Mouse (Mus musculus): ENCODE data around the gene Syt7. TPM values are rescaled to one million over a fixed set of nuclear protein-coding genes. Genes with fewer than 3 reads are reported as not detected.

Gene Syt7
- polyA plus RNA-seq, 1 experiment from 2014 or later, result 10.3 TPM

DNA sequence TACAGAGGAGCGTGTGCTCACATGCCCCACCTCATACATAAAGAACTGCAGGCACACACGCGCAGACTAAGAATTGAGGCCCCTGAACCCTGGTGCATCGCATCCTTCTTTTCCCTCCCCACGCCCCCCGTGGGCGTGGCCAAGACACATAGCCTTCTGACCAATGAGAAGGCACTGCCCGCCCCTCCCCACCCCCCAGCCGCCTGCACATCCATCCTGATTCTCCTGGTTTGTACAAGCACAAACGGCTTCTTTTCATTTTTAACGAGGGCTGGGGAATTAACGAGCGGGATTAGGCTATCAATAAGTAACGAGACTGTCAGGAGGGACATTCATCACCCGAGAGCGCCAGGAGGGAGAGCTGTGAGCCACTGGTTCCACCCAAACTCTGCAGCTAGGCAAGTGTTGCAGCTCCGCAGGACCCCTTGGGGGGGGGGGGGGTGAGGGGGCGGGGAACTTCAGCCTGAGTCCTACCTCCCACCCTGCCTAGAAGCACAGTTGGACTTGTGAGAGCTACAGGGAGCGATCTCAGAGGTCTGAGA, 24.9 kb downstream of the Syt7 start:
- peak; percentile 79 for ATAC-seq
- Histone ChIP-seq H3K9me3 (ENCODE audit: control insufficient read depth, low read length) (no peaks in the 10 kb centered on the region), H3K36me3 (ENCODE audit: control insufficient read depth, insufficient read depth, low read length) (peaks cover 5% of the 10 kb centered on the region; the same call in 1 of the 2 replicates), H3K27me3 (replicated peaks; ENCODE audit: control insufficient read depth, insufficient read depth, low read length) (no peaks in the 10 kb centered on the region), H3K4me3 (ENCODE audit: low read length) (peak overlapping the region; percentile 29), H3K4me2 (ENCODE audit: low read length) (peak overlapping the region; percentile 59), H3K27ac (ENCODE audit: low read depth, low read length) (no peak overlapping the region), H3K9ac (ENCODE audit: low read depth, low read length) (peak overlapping the region; percentile 31; the same call in 1 of the 2 replicates), H3K4me1 (ENCODE audit: control insufficient read depth, insufficient read depth, low read depth, low read length) (peaks cover 20% of the 10 kb centered on the region)
- 1% methylated on average over 17 of the region's 19 CpGs for whole genome bisulfite sequencing

DNA sequence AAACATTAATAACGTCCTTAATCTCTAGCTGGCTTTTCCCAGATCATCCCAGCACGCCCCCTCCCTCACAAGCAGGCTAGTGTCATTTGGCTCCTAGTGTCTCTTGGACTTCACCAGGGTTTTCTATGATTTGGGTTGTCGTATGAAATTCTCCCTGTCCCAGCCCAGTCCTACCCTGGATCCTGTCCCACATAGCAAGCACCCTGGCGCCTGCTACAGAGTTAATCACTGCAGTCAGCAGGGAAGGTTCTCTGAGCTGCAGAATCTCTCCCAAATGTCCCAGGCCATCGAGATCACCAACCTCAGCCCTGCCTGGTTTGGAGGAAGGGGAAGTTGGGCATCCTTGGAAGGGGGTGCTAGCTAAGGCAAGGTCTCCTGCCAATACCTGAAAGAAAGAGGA, 26.6 kb downstream of the Syt7 start:
- H3K4me1 ChIP-seq (ENCODE audit: control insufficient read depth, insufficient read depth, low read depth, low read length), result peaks cover 18% of the 10 kb centered on the region
- no peak overlapping the region for H3K4me3 ChIP-seq (ENCODE audit: low read length)
- no peaks in the 10 kb centered on the region for H3K27me3 ChIP-seq (replicated peaks; ENCODE audit: control insufficient read depth, insufficient read depth, low read length)
- no peak overlapping the region for H3K9ac ChIP-seq (ENCODE audit: low read depth, low read length)
- H3K27ac ChIP-seq (ENCODE audit: low read depth, low read length), result no peak overlapping the region
- H3K36me3 ChIP-seq (ENCODE audit: control insufficient read depth, insufficient read depth, low read length), result peaks cover 5% of the 10 kb centered on the region; the same call in 1 of the 2 replicates
- 68% methylated on average over 5 of the region's 5 CpGs for WGBS
- no peak overlapping the region for H3K4me2 ChIP-seq (ENCODE audit: low read length)
- no peaks in the 10 kb centered on the region for H3K9me3 ChIP-seq (ENCODE audit: control insufficient read depth, low read length)
- no peak for ATAC-seq

DNA sequence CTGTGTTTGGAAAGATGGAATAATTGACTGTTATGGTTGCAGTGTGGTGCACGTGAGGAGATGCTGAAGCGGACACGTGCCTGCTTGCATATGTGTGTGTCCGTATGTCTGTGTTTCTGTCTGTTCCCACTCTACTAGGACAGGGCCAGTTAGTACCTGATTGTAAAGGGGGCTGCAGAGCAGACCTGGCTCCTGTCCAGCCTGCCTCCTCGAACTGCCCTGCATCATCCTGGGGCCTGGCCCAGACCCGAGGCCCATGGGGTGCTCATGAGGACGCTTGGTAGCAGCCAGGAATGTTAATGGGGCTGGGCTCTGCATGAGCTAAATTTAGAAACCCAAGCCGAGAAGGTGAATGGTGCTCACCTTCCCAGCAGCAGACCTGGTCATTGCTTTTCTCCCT, 28.0 kb downstream of the Syt7 start:
- Histone ChIP-seq H3K4me2 (ENCODE audit: low read length) (no peak overlapping the region), H3K36me3 (ENCODE audit: control insufficient read depth, insufficient read depth, low read length) (peaks cover 5% of the 10 kb centered on the region; the same call in 1 of the 2 replicates), H3K9ac (ENCODE audit: low read depth, low read length) (no peak overlapping the region), H3K4me3 (ENCODE audit: low read length) (no peak overlapping the region), H3K4me1 (ENCODE audit: control insufficient read depth, insufficient read depth, low read depth, low read length) (peaks cover 18% of the 10 kb centered on the region), H3K27ac (ENCODE audit: low read depth, low read length) (no peak overlapping the region), H3K9me3 (ENCODE audit: control insufficient read depth, low read length) (no peaks in the 10 kb centered on the region), H3K27me3 (replicated peaks; ENCODE audit: control insufficient read depth, insufficient read depth, low read length) (no peaks in the 10 kb centered on the region)
- ATAC-seq, result no peak
- whole genome bisulfite sequencing, result 54% methylated on average over 8 of the region's 8 CpGs

DNA sequence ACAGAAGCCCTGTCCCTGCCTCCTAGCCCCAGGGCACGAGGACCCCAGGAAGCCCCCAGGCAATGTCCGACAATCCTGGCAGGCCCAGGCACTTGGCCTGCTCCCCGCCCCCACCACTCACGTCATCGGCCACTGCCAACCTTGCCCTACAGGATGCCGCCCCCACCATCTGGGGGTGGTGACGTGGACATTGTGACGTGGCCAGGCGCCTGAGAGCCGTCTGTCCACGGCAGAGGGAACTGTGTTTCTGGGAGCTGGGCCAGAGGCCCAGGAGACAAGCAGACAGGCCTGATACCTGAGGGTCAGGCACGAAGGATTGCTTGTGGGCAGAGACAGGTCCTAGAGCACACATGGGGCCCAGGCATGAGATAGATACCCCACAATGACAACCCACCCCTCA, 28.5 kb downstream of the Syt7 start:
- Histone ChIP-seq H3K27ac (ENCODE audit: low read depth, low read length) (no peak overlapping the region), H3K4me1 (ENCODE audit: control insufficient read depth, insufficient read depth, low read depth, low read length) (peaks cover 18% of the 10 kb centered on the region), H3K9me3 (ENCODE audit: control insufficient read depth, low read length) (no peaks in the 10 kb centered on the region), H3K36me3 (ENCODE audit: control insufficient read depth, insufficient read depth, low read length) (peaks cover 5% of the 10 kb centered on the region; the same call in 1 of the 2 replicates), H3K9ac (ENCODE audit: low read depth, low read length) (no peak overlapping the region), H3K4me2 (ENCODE audit: low read length) (no peak overlapping the region), H3K27me3 (replicated peaks; ENCODE audit: control insufficient read depth, insufficient read depth, low read length) (no peaks in the 10 kb centered on the region), H3K4me3 (ENCODE audit: low read length) (no peak overlapping the region)
- 56% methylated on average over 12 of the region's 12 CpGs for WGBS
- no peak for ATAC-seq

DNA sequence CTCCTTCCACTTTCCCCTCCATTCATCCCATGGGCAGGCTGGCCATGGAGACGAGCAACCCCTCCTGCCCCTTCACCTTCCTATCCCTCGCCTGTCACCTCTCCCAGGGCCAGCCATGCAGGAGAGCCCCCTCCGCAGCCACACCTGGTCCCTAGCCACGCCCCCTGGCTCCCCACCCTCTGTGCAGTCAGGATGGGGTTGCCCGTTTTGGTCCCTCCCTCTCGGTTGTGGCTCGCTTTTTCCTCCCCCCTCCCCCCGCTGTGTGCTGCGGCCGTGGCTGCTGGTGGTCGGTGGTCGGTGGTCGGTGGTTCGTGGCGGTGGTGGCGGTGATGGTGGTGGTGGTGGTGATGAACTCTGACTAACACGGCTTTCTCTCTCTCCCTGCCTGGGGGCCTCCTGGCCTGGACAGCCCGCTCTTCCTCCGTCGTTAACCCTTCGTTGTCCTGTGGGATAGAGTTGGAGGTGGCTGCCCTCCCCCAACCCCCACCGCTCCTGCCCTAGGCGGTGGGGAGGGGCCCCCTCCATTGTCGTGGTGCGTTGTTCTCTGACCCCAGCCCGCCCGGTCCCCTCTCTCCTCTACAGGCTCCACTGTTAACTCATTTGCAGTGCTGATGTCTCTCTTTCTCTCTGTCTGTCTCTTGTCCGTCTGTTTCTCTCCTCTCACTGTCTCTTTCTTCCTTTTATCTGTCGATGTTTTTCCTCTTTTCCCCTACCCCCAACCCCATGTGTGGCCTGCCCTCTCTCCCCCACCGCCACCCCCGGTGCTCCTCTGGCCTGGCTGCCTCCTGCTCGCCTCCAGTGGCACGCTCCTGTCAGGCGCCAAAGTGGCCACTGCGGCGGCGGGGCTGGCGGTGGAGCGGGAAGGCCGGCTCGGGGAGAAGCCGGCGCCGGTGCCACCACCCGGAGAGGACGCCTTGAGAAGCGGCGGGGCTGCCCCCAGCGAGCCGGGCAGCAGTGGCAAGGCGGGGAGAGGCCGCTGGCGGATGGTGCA, 33.4 kb downstream of the Syt7 start:
- WGBS, result 4% methylated on average over 45 of the region's 53 CpGs

DNA sequence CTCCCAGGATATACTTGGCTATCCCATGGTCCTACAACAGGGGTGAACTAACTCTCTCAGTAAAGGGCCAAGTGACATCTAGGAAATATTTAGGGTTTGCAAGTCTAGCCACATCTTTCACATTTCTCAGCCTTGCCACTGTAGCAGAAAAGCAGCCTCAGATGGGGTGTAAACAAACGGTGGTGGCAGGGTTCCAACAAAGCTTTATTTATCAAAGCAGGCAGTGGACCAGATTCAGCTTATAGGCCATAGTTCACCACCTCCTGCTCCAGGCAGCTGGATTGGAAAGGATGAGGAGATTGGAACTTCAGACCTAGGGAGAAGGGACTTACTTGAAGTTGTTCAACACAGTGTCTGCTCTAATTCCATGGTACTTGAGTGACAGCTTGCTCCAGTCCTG, 35.9 kb downstream of the Syt7 start:
- Histone ChIP-seq H3K27me3 (replicated peaks; ENCODE audit: control insufficient read depth, insufficient read depth, low read length) (no peaks in the 10 kb centered on the region), H3K4me3 (ENCODE audit: low read length) (no peak overlapping the region), H3K9ac (ENCODE audit: low read depth, low read length) (no peak overlapping the region), H3K4me2 (ENCODE audit: low read length) (no peak overlapping the region), H3K9me3 (ENCODE audit: control insufficient read depth, low read length) (no peaks in the 10 kb centered on the region), H3K4me1 (ENCODE audit: control insufficient read depth, insufficient read depth, low read depth, low read length) (peaks cover 4% of the 10 kb centered on the region), H3K36me3 (ENCODE audit: control insufficient read depth, insufficient read depth, low read length) (no peaks in the 10 kb centered on the region; the same call in 1 of the 2 replicates), H3K27ac (ENCODE audit: low read depth, low read length) (no peak overlapping the region)
- 44% methylated on average over 1 of the region's 1 CpGs for WGBS
- no peak for ATAC-seq

More for the DNA sequence above, 33.4 kb downstream of the Syt7 start:
- Histone ChIP-seq H3K9me3 (ENCODE audit: control insufficient read depth, low read length) (no peaks in the 10 kb centered on the region), H3K9ac (ENCODE audit: low read depth, low read length) (no peak overlapping the region), H3K36me3 (ENCODE audit: control insufficient read depth, insufficient read depth, low read length) (peaks cover 5% of the 10 kb centered on the region), H3K27me3 (replicated peaks; ENCODE audit: control insufficient read depth, insufficient read depth, low read length) (no peaks in the 10 kb centered on the region), H3K4me2 (ENCODE audit: low read length) (peak overlapping the region; percentile 38), H3K4me3 (ENCODE audit: low read length) (no peak overlapping the region), H3K4me1 (ENCODE audit: control insufficient read depth, insufficient read depth, low read depth, low read length) (peaks cover 7% of the 10 kb centered on the region), H3K27ac (ENCODE audit: low read depth, low read length) (no peak overlapping the region)
- no peak; the same call in 1 of the 2 replicates for ATAC-seq

DNA sequence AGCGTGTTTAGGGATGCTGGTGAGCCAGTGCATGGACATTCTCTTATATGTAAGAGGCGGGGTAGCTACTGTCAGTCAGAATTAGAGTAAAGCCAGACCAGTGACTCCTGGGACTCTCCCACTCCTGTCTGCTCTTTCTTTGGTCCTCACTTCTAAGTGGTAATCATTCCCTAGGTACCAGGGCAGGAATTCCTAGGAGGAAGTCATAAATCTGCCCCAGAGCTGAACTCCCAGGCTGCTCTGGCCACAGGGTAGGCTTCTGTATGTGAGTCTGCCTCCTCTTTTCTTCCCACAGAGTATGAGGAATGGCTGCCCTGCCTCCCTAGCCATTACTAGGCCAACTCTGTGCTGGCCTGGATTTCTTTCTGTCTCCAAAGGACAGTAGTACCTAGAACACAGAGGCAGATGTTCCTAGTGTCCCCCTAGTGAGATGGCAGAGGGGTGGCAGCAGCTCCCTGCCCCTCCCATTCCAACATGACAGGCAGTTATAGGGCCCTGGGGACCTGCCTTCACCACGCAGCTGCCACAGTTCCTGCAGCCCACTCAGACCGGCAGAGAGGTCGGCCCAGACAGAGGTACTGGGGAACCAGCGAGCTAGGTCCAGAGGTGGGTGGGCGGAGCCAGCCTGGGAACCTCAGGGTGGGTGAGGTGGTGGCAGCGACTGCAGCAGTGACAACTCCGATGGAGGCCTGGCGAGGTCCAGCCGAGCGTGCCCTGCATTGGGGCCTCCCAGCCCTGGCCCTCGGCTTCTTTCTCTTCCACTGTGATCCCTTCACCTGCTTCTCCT, 36.8 kb downstream of the Syt7 start:
- no peaks in the 10 kb centered on the region; the same call in 1 of the 2 replicates for H3K36me3 ChIP-seq (ENCODE audit: control insufficient read depth, insufficient read depth, low read length)
- ATAC-seq, result no peak
- H3K9ac ChIP-seq (ENCODE audit: low read depth, low read length), result no peak overlapping the region; the same call in 1 of the 2 replicates
- no peaks in the 10 kb centered on the region for H3K27me3 ChIP-seq (replicated peaks; ENCODE audit: control insufficient read depth, insufficient read depth, low read length)
- 35% methylated on average over 12 of the region's 13 CpGs for WGBS
- H3K4me3 ChIP-seq (ENCODE audit: low read length), result no peak overlapping the region
- no peak overlapping the region for H3K4me2 ChIP-seq (ENCODE audit: low read length)
- H3K4me1 ChIP-seq (ENCODE audit: control insufficient read depth, insufficient read depth, low read depth, low read length), result peaks cover 4% of the 10 kb centered on the region
- H3K27ac ChIP-seq (ENCODE audit: low read depth, low read length), result no peak overlapping the region
- no peaks in the 10 kb centered on the region for H3K9me3 ChIP-seq (ENCODE audit: control insufficient read depth, low read length)

DNA sequence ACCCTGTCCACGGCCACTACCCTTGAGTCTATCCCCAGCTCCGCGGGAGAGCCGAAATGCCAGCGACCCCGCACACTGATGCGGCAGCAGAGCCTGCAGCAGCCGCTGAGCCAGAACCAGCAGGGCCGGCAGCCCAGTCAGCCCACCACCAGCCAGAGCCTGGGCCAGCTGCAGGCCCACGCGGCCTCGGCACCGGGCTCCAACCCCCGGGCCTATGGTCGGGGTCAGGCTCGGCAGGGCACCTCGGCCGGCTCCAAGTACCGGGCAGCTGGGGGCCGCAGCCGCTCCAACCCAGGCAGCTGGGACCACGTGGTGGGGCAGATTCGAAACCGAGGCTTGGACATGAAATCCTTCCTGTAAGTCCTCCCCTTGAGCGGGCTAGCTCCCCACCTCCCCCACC, 37.4 kb downstream of the Syt7 start:
- 33% methylated on average over 25 of the region's 25 CpGs for WGBS
- H3K4me2 ChIP-seq (ENCODE audit: low read length), result no peak overlapping the region
- peaks cover 4% of the 10 kb centered on the region for H3K4me1 ChIP-seq (ENCODE audit: control insufficient read depth, insufficient read depth, low read depth, low read length)
- ATAC-seq, result no peak
- no peak overlapping the region for H3K9ac ChIP-seq (ENCODE audit: low read depth, low read length)
- H3K27me3 ChIP-seq (replicated peaks; ENCODE audit: control insufficient read depth, insufficient read depth, low read length), result no peaks in the 10 kb centered on the region
- no peak overlapping the region for H3K4me3 ChIP-seq (ENCODE audit: low read length)
- H3K9me3 ChIP-seq (ENCODE audit: control insufficient read depth, low read length), result no peaks in the 10 kb centered on the region
- no peak overlapping the region for H3K27ac ChIP-seq (ENCODE audit: low read depth, low read length)
- H3K36me3 ChIP-seq (ENCODE audit: control insufficient read depth, insufficient read depth, low read length), result no peaks in the 10 kb centered on the region; the same call in 1 of the 2 replicates

All from hindbrain, embryonic 16.5 days (tissue).